Mouse (Mus musculus): Measurements from ENCODE around the gene Fmo6.

Fmo6 gene

GRCm38 (mm10) chr1:162937415-162937814 is at the start of gene Fmo6:
Gene Fmo6, minus strand, starts transcription at chr1:162937515.
- DNase-seq (ENCODE audit: extremely low read depth, low read depth, low spot score): no peak

- DNase-seq (ENCODE audit: extremely low read depth, low read depth, low spot score): no peak
Observed at GRCm38 (mm10) chr1:162986777-162987176, 49.5 kb upstream of the Fmo6 start.

GRCm38 (mm10) chr1:162986121-162986748 is 48.9 kb upstream of the Fmo6 start:
- no peak for DNase-seq (ENCODE audit: extremely low read depth, low read depth, low spot score)

- DNase-seq (ENCODE audit: extremely low read depth, low read depth, low spot score): no peak
Observed at GRCm38 (mm10) chr1:162984428-162984827, 47.1 kb upstream of the Fmo6 start, which contains the start of gene Fmo3. Gene Fmo3, minus strand, starts transcription at chr1:162984528.

GRCm38 (mm10) chr1:162963556-162963955 is 26.2 kb upstream of the Fmo6 start:
- DNase-seq (ENCODE audit: extremely low read depth, low read depth, low spot score): no peak

GRCm38 (mm10) chr1:162957422-162957821 is 20.1 kb upstream of the Fmo6 start:
- no peak for DNase-seq (ENCODE audit: extremely low read depth, low read depth, low spot score)

- no peak for DNase-seq (ENCODE audit: extremely low read depth, low read depth, low spot score)
Observed at GRCm38 (mm10) chr1:162953079-162953478, 15.8 kb upstream of the Fmo6 start.

- DNase-seq (ENCODE audit: extremely low read depth, low read depth, low spot score): no peak
Observed at GRCm38 (mm10) chr1:162949763-162950162, 12.4 kb upstream of the Fmo6 start.

GRCm38 (mm10) chr1:162947934-162948333 is 10.6 kb upstream of the Fmo6 start:
- DNase-seq (ENCODE audit: extremely low read depth, low read depth, low spot score): no peak

- DNase-seq (ENCODE audit: extremely low read depth, low read depth, low spot score): no peak
Observed at GRCm38 (mm10) chr1:162946837-162947558, 9.7 kb upstream of the Fmo6 start.

- DNase-seq (ENCODE audit: extremely low read depth, low read depth, low spot score): no peak
Observed at GRCm38 (mm10) chr1:162943700-162944099, 6.4 kb upstream of the Fmo6 start.

- DNase-seq (ENCODE audit: extremely low read depth, low read depth, low spot score): no peak
Observed at GRCm38 (mm10) chr1:162938696-162939351, 1.5 kb upstream of the Fmo6 start.

GRCm38 (mm10) chr1:162937970-162938695 is 818 bp upstream of the Fmo6 start:
- no peak for DNase-seq (ENCODE audit: extremely low read depth, low read depth, low spot score)

GRCm38 (mm10) chr1:162934374-162935012 is 2.8 kb downstream of the Fmo6 start:
- DNase-seq (ENCODE audit: extremely low read depth, low read depth, low spot score): no peak

GRCm38 (mm10) chr1:162932386-162932785 is 4.9 kb downstream of the Fmo6 start:
- no peak for DNase-seq (ENCODE audit: extremely low read depth, low read depth, low spot score)

- DNase-seq (ENCODE audit: extremely low read depth, low read depth, low spot score): no peak
Observed at GRCm38 (mm10) chr1:162931880-162932279, 5.4 kb downstream of the Fmo6 start.

GRCm38 (mm10) chr1:162931310-162931875 is 5.9 kb downstream of the Fmo6 start:
- no peak for DNase-seq (ENCODE audit: extremely low read depth, low read depth, low spot score)

- DNase-seq (ENCODE audit: extremely low read depth, low read depth, low spot score): no peak
Observed at GRCm38 (mm10) chr1:162930631-162931030, 6.7 kb downstream of the Fmo6 start.

GRCm38 (mm10) chr1:162929146-162929545 is 8.2 kb downstream of the Fmo6 start:
- DNase-seq (ENCODE audit: extremely low read depth, low read depth, low spot score): no peak

- no peak for DNase-seq (ENCODE audit: extremely low read depth, low read depth, low spot score)
Observed at GRCm38 (mm10) chr1:162925121-162925520, 12.2 kb downstream of the Fmo6 start.

GRCm38 (mm10) chr1:162916661-162917060 is 20.7 kb downstream of the Fmo6 start:
- no peak for DNase-seq (ENCODE audit: extremely low read depth, low read depth, low spot score)
